Mouse (Mus musculus) hematopoietic stem cell, adult 5-6 weeks (primary cell): Measurements from ENCODE around the gene BC049730. TPM values are rescaled to one million over a fixed set of nuclear protein-coding genes. Genes with fewer than 3 reads are reported as not detected.

Source experiments
- ATAC-seq, 2 experiments: fragments of 125-278 bp in 1 of 2; replicated peaks in 1 of 2; 2 replicates each; pipeline ENCODE4 v1.8.0; 2016 to 2017; ENCODE audit warnings: inconsistent platforms in 2 of 2, mild to moderate bottlenecking in 2 of 2, moderate number of reproducible peaks in 2 of 2, low read depth in 1 of 2, moderate TSS enrichment in 1 of 2; ENCODE audit not compliant: low FRiP score in 2 of 2, poor library complexity in 2 of 2, severe bottlenecking in 2 of 2, insufficient read depth in 1 of 2, low TSS enrichment in 1 of 2
- total RNA-seq: library from RNA; stranded (forward); fragments of 172-1452, 232-1000 nt; gene quantifications from 2 replicates; pipeline ENCODE4 v1.2.3, GENCODE M21; 2017

BC049730 gene
- total RNA-seq, 1 experiment from 2014 or later: not detected

DNA sequence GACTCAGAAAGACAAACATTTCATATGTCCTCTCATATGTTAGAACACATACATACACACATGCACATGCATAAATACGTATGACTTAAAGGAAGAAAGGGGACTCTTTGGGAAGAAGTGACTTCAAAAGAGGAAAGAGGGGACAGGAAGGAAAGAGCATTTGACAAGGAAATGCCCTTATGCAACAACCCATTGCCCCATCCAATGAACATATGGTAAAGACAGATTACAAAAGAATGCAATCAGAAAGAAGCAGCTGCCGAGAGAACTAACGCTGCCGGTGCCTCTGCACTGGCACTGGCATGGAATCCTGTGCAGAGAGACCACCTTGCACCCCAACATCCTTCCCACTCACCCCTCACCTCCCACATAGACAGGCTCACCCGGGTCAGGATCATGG is 44.4 kb downstream of the BC049730 start:
- no peak; a peak in 1 of 4 replicates for ATAC-seq

DNA sequence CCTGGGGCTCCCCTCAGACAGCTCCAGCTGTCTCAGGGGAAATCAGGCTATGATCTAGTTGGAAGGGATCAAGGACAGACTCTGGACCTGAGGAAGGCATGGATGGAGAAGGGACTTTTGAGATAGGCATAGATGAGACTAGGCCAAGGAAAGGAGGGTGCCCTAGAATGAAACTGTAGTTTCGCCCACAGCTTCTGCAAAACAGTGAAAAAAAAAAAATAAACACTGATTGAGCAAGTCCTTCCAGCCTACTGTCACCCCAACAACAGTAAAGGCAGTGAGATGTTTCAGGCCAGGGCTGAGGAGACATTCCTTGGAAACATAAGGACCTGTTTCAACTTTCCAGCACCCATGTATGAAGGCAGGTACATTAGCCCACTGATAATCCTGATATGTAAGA is 49.5 kb downstream of the BC049730 start:
- no peak for ATAC-seq

DNA sequence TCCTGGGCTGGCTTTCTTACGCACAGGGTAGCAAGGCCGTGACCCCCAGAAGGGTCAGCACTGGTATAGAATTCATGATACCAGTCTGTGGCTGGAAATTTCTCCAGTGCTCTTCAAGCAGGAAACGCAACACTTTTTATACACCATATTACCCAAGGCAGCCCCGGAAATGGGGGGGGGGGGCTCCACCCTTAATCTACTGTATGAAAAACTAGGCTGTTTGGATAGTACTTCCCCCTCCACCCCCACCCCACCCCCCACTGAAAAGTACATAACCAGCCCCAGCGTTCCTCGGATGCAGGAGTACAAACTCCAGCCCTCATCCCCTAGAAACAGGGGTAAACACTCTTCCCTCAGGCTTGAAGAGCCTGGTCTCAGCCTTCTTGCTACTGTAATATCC is 51.2 kb downstream of the BC049730 start, which contains the start of gene Cd177:
Gene Cd177 (minus strand): TSS at position 101 of the 400 bp plus-strand sequence.
- peak in 1 of 2 experiments; percentile 9; a peak in 1 of 4 replicates for ATAC-seq

DNA sequence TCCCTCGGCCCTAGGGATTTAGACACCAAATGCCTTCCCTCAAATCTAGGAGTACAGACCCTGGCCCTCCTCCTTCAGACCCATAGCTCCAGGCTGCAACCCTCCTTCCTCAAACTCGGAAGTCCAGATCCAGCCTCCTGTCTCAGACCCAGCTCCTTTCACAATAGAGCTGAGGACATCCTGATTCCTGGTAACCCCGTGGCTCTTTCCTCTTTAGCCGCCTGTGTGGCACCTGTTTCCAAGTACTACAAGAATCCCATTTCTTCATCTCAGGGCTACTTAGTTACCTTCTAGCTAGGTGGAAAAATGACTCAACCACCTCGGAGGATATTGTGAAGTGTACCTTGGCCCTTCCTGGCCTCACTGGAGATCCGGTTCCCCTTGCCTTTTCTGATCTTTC is 52.1 kb downstream of the BC049730 start:
- ATAC-seq: peak in 1 of 2 experiments; percentile 63; a peak in 2 of 4 replicates

DNA sequence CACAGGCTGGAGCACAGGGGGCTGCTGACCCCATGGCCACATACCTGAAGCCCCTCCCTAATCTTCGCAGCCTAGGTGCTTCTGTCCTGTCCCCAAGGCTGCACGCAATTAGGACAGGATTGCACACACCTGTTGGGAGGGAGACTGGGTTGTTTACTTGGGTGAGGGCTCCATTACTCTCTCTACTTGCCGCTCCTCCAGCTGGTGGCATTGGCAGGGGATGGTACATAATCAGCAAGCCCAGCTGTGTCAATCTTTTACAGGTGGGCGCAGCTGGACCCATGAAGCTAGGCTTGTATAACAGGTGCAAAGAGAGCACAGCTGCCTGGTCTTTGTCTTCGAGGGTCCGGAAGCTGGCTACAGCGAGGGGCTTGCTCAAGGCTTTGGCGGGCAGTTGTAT is 53.5 kb downstream of the BC049730 start:
- no peak for ATAC-seq

Other genes with a start within 250 kb of the BC049730 start
- gene Plaur, start 246.8 kb upstream of the BC049730 start, total RNA-seq: 37.1 and 53.2 TPM in 2 replicates
- 0.35 TPM in 1 of 2 replicates, not detected in the other for gene Cadm4, start 227.2 kb upstream of the BC049730 start, total RNA-seq
- 1.1 and 5.1 TPM in 2 replicates for gene Zfp428, start 202.2 kb upstream of the BC049730 start, total RNA-seq
- gene AC161166.1, start 196.8 kb upstream of the BC049730 start, total RNA-seq: not detected in 2 replicates
- 6.8 and 8.0 TPM in 2 replicates for gene Irgq, start 178.6 kb upstream of the BC049730 start, total RNA-seq
- not detected in 2 replicates for gene Pinlyp, start 163.1 kb upstream of the BC049730 start, total RNA-seq
- 42.9 and 43.3 TPM in 2 replicates for gene Xrcc1, start 163.0 kb upstream of the BC049730 start, total RNA-seq
- gene Ethe1, start 121.7 kb upstream of the BC049730 start, total RNA-seq: 14.2 and 16.4 TPM in 2 replicates
- not detected in 2 replicates for gene Zfp575, start 121.6 kb upstream of the BC049730 start, total RNA-seq
- gene Phldb3, start 98.5 kb upstream of the BC049730 start, total RNA-seq: 13.9 and 17.5 TPM in 2 replicates
- gene Lypd3, start 72.7 kb upstream of the BC049730 start, total RNA-seq: not detected in 2 replicates
- gene Tex101, start 32.6 kb upstream of the BC049730 start, total RNA-seq: not detected in 2 replicates
- not detected in 2 replicates for gene Gm4763, start 17.7 kb downstream of the BC049730 start, total RNA-seq
- gene Cd177, start 51.1 kb downstream of the BC049730 start, total RNA-seq: 31.5 and 105 TPM in 2 replicates
- 1.1 and 15.1 TPM in 2 replicates for gene Ceacam10, start 68.0 kb downstream of the BC049730 start, total RNA-seq
- gene Gm9844, start 153.0 kb downstream of the BC049730 start, total RNA-seq: 12.6 and 24.0 TPM in 2 replicates
- not detected in 2 replicates for gene Lypd4, start 160.7 kb downstream of the BC049730 start, total RNA-seq
- gene Dmrtc2, start 160.8 kb downstream of the BC049730 start, total RNA-seq: not detected in 2 replicates
- 672 and 1,863 TPM in 2 replicates for gene Rps19, start 175.1 kb downstream of the BC049730 start, total RNA-seq
- gene Cd79a, start 188.1 kb downstream of the BC049730 start, total RNA-seq: 0.44 TPM in 1 of 2 replicates, not detected in the other
- gene Arhgef1, start 193.7 kb downstream of the BC049730 start, total RNA-seq: 55.2 and 97.4 TPM in 2 replicates
- not detected in 2 replicates for gene Gm4881, start 235.3 kb downstream of the BC049730 start, total RNA-seq